ENCODE assay signal across 10 mouse cellular contexts in genomic region chr6:31613590-31614319, GRCm38 (mm10). TPM values are rescaled to one million over a fixed set of nuclear protein-coding genes. Genes with fewer than 3 reads are reported as not detected.
DNase-seq lines count a peak whose midpoint lies in the region; ATAC-seq and TF ChIP-seq lines count a peak whose summit lies in the region.
"Had no signal": no experiment of that assay in that cellular context is flagged by ENCODE, and none has a peak within 500 bp of the region (broad histone marks: within the 10 kb centered on the region; RNA-seq: fewer than 3 reads in every experiment).

No protein-coding gene starts in this region.

- no peak for TF ChIP-seq CTCF in liver, postnatal 0 days (IDR thresholded peaks at IDR 0.05; ENCODE audit: low read depth)

- DNase-seq in spleen, postnatal 10 days (ENCODE audit: low spot score in 2 of 2), result peak; percentile 41 to 48
- no peak for DNase-seq in spleen, postnatal 14 days (ENCODE audit: low spot score in 2 of 2)
- peak; percentile 35 for DNase-seq in liver, postnatal 0 days
- no peak for DNase-seq in adrenal gland, adult 8-10 months
- DNase-seq in right cerebral cortex, postnatal 14 days, result no peak
- no peak for DNase-seq in gastrocnemius, adult 8-10 months (ENCODE audit: low spot score in 2 of 2)
- DNase-seq: cerebellum, postnatal 14 days had no signal

- TF ChIP-seq EP300 in liver, postnatal 0 days (IDR thresholded peaks at IDR 0.05; ENCODE audit: low read depth), result no peak

- no peaks in the 10 kb centered on the region for H3K36me3 ChIP-seq in heart, embryonic 15.5 days
- no peaks in the 10 kb centered on the region for H3K36me3 ChIP-seq in liver, postnatal 0 days (replicated peaks; ENCODE audit: insufficient read depth, low read length)
- H3K36me3 ChIP-seq: midbrain, embryonic 12.5 days had no signal

- H3K9me3 ChIP-seq in heart, embryonic 15.5 days (replicated peaks), result no peaks in the 10 kb centered on the region
- H3K9me3 ChIP-seq in liver, postnatal 0 days (ENCODE audit: low read length), result no peaks in the 10 kb centered on the region
- H3K9me3 ChIP-seq: midbrain, embryonic 12.5 days had no signal

- peak overlapping the region; percentile 70 for H3K27ac ChIP-seq in heart, embryonic 15.5 days
- H3K27ac ChIP-seq in liver, postnatal 0 days (ENCODE audit: low read depth), result peak overlapping the region; percentile 82
- H3K27ac ChIP-seq: hindbrain, postnatal 0 days; midbrain, embryonic 12.5 days had no signal

- no peaks in the 10 kb centered on the region for H3K27me3 ChIP-seq in heart, embryonic 15.5 days
- no peaks in the 10 kb centered on the region for H3K27me3 ChIP-seq in liver, postnatal 0 days (ENCODE audit: insufficient read depth, low read length)

- WGBS in heart, embryonic 15.5 days, result 33% methylated on average over 13 of the region's 13 CpGs
- WGBS in liver, postnatal 0 days (ENCODE audit: insufficient replicate concordance), result 16% methylated on average over 13 of the region's 13 CpGs

- H3K4me2 ChIP-seq in heart, embryonic 15.5 days, result peak overlapping the region; percentile 4; the same call in 1 of the 2 replicates
- peak overlapping the region; percentile 67 for H3K4me2 ChIP-seq in liver, postnatal 0 days (ENCODE audit: low read depth, low read length)
- H3K4me2 ChIP-seq: midbrain, embryonic 12.5 days had no signal

- H3K4me1 ChIP-seq in heart, embryonic 15.5 days (replicated peaks), result peaks cover 34% of the 10 kb centered on the region
- H3K4me1 ChIP-seq in liver, postnatal 0 days (ENCODE audit: insufficient read depth), result peaks cover 36% of the 10 kb centered on the region
- H3K4me1 ChIP-seq: midbrain, embryonic 12.5 days had no signal

- no peak overlapping the region for H3K4me3 ChIP-seq in heart, embryonic 15.5 days
- H3K4me3 ChIP-seq in liver, postnatal 0 days (ENCODE audit: low read depth, low read length), result peak overlapping the region; percentile 46
- H3K4me3 ChIP-seq: midbrain, embryonic 12.5 days had no signal

- 0 out of 2 replicates have a peak overlapping the region, but pooled peaks have one; percentile 4 for H3K9ac ChIP-seq in heart, embryonic 15.5 days
- H3K9ac ChIP-seq in liver, postnatal 0 days (replicated peaks), result peak overlapping the region; percentile 66
- H3K9ac ChIP-seq: midbrain, embryonic 12.5 days had no signal

- peak; percentile 53 for ATAC-seq in heart, embryonic 15.5 days (replicated peaks; ENCODE audit: insufficient number of reproducible peaks, insufficient read depth, low FRiP score, low read depth)
- ATAC-seq in liver, postnatal 0 days, result peak; percentile 70
- ATAC-seq: hindbrain, postnatal 0 days had no signal

RNA-seq across cellular contexts. Expression of gene Podxl, which starts 50.0 kb away (rescaled TPM):
- 17.5 and 20.7 TPM in 2 replicates for polyA plus RNA-seq in heart, embryonic 15.5 days (2015; fragmentation: Nextera tagmentation; extraction: Ambion mirVana)
- polyA plus RNA-seq in liver, postnatal 0 days (2015; fragmentation: Nextera tagmentation; extraction: Ambion mirVana), result 1.5 and 2.8 TPM in 2 replicates
- total RNA-seq in adrenal gland, adult 8-10 months (2022), result 10 to 100 TPM; 37.3 to 73.1 (median 61.3) TPM
- 10 to 100 TPM; 16.1 to 22.2 (median 18.0) TPM for total RNA-seq in gastrocnemius, adult 8-10 months (2022)

Comparison
In these comparisons a context has a peak if more than half of its experiments do, and no peak if none do; other contexts are left out.
1. DNase-seq: peak in spleen, postnatal 10 days (2 of 2) and liver, postnatal 0 days (single experiment); none in spleen, postnatal 14 days (0 of 2), adrenal gland, adult 8-10 months (single experiment), right cerebral cortex, postnatal 14 days (single experiment) and gastrocnemius, adult 8-10 months (0 of 2).